Mouse (Mus musculus) G1E-ER4 (cell line): ENCODE data around the gene Pla2g4a. TPM values are rescaled to one million over a fixed set of nuclear protein-coding genes. Genes with fewer than 3 reads are reported as not detected.

Experiments
- GATA1 ChIP-seq: IDR thresholded peaks from one replicate; pipeline ENCODE4 v1.8.0; 2012; ENCODE audit warnings: low read length, inconsistent platforms
- polyA plus RNA-seq: library from polyadenylated mRNA; stranded (reverse); fragments of >175 nt; gene quantifications from 2 replicates; pipeline ENCODE4 v1.2.3, GENCODE M21; 2012

Gene Pla2g4a
- polyA plus RNA-seq, 1 experiment: not detected

GRCm38 (mm10) chr1:149836496-149836895 is 124.6 kb downstream of the Pla2g4a start:
- no peak for TF ChIP-seq GATA1

- no peak for TF ChIP-seq GATA1
Measured at GRCm38 (mm10) chr1:149833876-149834275, 127.2 kb downstream of the Pla2g4a start.

GRCm38 (mm10) chr1:149832952-149833351 is 128.1 kb downstream of the Pla2g4a start:
- no peak for TF ChIP-seq GATA1

GRCm38 (mm10) chr1:149832514-149832913 is 128.6 kb downstream of the Pla2g4a start:
- no peak for TF ChIP-seq GATA1

DNA sequence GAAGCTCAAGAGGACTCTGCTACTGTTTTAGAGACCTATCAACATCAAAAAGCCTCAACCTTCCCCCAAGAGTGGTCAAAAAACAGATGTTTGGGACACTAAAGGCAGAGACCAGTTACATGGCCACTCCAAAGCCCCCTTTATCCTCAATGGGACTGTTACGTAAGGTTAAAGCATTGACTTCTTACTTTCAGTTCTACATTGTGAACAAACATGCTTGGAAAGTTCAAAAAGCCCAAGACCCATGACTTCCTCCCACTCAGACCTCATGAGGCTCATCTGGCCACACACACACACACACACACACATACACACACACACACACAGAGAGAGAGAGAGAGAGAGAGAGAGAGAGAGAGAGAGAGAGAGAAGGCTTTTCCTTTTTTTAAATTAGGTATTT is 130.0 kb downstream of the Pla2g4a start:
- TF ChIP-seq GATA1: no peak

DNA sequence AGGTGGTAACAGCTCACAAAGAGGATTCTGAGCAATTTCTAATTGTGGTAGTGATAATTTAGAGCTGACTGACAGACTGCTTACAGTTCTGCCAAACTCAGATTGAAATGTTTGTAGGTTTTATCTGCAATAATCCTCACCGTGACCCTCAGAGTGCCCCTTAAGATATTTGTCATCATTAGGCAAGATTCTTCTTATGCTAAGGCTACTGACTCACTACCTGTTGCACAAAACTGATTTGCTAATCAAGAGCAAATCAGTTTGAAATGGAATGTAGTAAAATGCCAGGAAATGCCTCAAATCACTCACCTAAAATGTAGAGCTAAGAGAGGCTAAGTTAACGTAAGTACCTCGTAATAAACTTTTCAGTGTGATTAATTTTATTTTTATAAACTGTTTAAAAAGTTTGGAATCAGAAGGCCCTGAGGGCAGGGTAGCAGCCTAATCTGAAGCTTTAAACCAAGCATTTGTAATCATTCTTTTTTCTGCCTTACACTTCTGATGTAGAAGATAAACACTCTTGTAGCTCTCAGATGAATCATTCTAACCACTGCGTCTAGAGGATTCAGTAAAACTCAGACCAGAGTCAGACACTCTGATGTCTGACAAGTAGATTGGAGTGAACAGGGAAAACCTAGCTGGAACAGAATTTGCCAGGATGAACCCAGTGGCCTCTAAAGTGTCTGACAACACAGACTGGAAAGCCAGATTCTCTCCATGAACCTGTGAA is 147.3 kb downstream of the Pla2g4a start:
- no peak for TF ChIP-seq GATA1

DNA sequence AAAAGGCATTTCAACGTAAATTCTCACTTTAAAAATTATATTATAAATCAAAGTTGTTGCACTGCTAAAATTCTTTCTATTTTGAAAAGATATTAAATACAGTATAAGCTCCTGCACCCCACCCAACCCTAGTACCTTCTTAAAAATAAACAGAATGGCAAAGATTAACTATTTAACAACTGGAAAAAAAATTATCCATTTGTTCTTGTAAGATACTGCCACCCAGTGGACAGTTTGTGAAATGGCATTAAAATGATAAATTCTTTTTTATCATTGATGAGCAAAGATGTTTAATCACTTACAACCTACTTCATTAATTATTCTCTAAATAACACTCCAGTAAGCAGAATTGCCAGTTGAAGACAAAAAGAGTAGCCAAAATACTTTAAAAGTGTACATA is 151.6 kb downstream of the Pla2g4a start:
- no peak for TF ChIP-seq GATA1

Other genes with a start within 250 kb of the Pla2g4a start
- not detected in 2 replicates for gene Ptgs2, start 138.7 kb upstream of the Pla2g4a start, polyA plus RNA-seq